Mouse (Mus musculus): Measurements from ENCODE around the gene Rhbg. TPM values are rescaled to one million over a fixed set of nuclear protein-coding genes. Genes with fewer than 3 reads are reported as not detected.

Rhbg gene
- total RNA-seq, 2 experiments from 2014 or later = not detected

GRCm38 (mm10) chr3:88206901-88207371, 47.6 kb downstream of the Rhbg start:
- peak in 1 of 2 experiments; percentile 74 for DNase-seq

GRCm38 (mm10) chr3:88206500-88206899, 48.0 kb downstream of the Rhbg start:
- DNase-seq = no peak

GRCm38 (mm10) chr3:88205563-88206491, 48.7 kb downstream of the Rhbg start:
- DNase-seq = no peak

GRCm38 (mm10) chr3:88205176-88205562, 49.3 kb downstream of the Rhbg start:
- no peak for DNase-seq

GRCm38 (mm10) chr3:88204751-88205150, 49.8 kb downstream of the Rhbg start:
- no peak for DNase-seq

DNA sequence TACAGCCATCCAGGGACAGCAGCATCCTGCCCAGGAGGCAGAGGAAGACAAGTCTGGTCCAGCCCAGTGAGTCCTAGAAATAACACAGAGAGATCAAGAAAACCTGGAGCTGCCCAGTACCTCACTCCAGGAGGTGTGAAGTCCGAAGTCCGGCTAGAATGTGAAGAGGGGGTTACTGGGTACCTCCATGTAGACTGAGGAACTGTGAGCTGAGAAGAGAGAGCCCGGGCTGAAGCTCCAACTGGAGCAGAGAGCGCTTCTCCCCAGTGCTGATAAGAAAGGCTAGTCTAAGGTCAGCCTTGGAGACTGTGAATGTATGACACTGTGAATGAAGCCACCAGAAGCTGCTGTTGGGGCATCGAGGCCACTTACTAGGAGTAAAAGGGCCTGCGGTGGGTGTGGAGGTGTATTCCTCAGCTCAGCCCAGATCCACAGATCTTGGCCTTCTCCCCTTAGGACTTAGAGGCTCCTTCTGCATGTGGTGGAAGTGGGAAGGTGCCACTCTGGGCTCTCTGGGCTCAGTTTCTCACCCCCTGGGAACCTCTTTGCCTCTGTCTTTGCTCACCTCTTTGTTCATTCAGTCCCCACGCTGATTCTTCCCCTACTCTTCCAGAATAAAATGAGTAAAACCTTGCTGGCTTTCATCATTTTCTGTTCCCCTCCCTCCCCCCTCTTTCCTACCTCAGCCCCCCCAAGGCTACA, 50.4 kb downstream of the Rhbg start:
- DNase-seq = no peak

DNA sequence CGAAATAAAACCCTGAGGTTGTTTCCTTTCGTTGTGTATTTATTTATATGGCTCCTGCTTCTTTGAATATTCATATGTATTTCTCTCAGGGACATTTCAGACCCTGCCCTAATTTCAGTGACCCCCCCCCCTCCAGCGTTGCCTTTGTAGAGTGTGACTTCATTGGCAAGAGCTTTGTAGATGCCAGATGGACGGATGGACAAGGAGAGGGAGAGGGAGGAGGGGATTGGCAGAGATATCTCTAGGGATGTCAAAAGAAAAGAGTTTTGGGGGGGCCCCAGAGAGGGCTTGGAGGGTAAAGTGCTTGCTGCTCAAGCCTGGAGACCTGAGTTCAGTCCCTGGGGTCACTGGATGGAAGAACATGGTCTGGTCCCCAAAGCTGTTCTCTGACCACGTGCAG, 51.1 kb downstream of the Rhbg start:
- no peak for DNase-seq

DNA sequence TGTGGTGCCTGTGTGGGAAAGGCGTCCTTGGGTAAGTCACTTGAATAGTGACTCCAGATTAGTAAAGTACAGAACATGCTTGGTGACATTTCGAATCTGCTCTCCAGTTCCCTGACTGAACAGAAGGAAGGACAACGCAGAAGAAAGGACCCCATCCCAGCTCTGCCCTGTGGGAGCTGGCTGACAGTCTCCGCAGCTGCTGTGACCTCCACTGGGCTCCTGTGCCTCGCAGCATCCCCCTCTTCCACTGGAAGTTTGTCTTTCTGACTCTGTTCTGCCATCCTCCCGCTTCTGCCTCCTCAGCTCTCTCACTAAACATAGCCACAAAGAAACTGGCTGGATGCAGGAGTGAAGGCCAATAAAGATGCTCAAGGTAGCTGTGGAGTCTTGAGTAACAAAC, 51.5 kb downstream of the Rhbg start:
- no peak for DNase-seq

GRCm38 (mm10) chr3:88201640-88202039, 52.9 kb downstream of the Rhbg start:
- no peak for DNase-seq

DNA sequence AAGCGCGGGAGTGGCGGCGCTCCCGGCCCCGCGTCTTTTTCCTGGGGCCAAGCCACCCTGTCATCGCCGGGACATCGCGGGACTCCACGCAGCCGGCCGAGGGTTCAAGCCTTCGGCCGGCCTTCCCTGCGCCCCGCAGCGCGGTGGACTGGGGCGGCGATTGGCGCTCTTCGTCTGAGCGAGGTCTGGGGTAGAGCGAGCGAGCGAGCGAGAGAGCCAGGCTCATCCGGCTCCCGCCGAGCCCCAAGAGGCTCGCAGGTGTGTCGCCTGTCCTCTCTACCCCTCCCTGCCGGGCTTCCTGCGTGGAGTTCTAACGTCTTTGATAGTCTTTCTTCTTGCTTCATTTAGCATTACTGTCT, 53.6 kb downstream of the Rhbg start:
- DNase-seq = no peak

DNA sequence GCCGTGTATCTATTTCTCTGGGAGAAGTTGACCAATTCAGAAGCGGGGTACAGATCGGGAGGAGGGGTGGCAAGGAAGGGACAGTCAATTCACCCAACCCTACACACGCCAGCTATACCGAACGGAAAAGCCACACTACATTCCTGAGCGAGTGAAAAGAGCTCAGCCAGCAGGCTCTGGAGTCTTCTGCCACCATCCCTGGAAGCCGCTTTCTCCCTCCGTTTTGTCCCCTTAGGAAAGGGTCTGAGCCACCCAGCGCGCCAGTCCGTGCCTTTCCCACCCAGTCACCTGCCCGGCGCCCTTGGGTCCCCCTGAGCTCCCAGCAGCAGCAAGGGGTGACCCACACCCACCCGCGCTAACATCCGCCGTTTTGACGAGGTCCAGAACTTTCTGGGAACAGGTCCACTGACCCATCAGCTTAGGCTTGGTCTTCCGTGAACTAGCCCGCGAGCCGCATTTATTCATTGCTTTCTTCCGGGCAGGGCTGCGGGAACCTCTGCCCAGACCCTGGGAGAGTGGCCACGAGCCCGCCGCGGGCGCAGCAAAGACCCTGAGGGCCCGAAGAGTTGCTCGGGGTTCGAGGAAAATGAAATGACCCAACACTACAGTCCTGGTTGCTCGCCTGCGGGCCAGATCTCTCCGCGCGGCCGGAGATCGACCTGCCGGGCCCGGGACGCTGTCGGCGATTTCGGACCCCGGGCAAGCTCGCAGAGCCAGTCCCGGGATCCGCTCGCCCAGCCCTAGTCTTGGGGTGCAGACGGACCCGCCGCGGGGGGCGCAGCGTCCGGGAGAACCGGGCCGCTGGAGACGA, 54.1 kb downstream of the Rhbg start:
- peak; percentile 59 to 66 for DNase-seq

DNA sequence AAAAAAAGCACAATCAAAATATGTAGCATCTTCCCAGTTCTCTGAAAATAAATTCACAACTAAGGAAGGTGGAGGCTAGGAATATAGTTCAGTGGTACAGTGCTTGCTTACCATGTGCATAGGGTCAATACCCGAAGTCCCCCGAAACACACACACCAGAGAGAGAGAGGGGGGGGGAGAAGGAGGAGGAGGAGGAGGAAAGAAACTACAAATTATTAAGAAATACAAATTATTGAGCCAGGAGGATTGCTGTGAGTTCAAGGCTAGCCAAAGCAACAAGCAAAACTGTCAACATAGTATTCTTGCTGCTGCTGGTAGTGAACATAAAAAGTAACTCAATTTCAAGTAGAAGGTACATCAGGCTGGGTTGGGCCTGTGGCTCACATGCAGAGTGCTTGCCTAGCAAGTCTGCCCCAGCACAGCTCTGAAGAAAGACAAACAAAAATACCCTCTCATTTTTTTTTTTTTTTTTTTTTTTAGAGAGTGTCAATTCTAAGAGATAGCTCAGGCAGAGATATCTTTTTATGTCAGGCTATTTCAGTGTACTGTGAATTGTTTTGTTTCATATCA, 54.9 kb downstream of the Rhbg start:
- DNase-seq = no peak

DNA sequence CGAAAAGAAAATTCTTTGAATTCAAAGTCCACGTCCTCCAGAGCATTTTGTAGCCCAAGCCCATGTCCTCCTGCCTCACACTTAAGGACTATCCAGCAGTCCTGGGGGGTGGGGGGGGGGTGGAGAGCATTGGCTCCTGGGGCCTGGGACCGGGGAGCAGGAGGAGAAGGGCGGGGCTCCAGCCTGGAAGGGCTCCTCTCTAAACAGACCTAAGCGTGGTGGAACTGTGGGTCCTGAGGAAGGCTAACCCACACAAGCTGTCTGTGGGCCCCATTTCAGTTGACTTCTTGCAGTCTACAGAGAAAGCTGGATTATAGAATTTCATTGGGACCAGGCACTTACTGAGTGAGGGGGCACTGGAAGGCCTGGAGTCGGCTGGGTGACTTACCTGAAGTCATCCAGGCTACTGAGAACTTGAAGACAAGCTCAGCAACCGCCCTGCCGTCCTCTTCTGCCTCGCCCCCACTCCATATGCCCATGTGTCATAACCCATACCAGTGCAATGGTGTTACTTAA, 55.9 kb downstream of the Rhbg start:
- DNase-seq = no peak

GRCm38 (mm10) chr3:88197741-88198504, 56.6 kb downstream of the Rhbg start:
- no peak for DNase-seq

Small RNA genes lying within 50 kb of the gene (microRNA-seq; reads per million reads assigned to microRNA genes)
- gene Gm25641 (0 reads per million in 2 experiments), gene Mir3093 (38.8 to 42.5 reads per million in 2 experiments), gene Mir9-1 (0 reads per million in 2 experiments)

Other genes starting within 250 kb of the Rhbg start
- 10 to 100 TPM; 14.9 to 18.0 TPM for gene Hapln2, start 227.1 kb downstream of the Rhbg start, total RNA-seq (2021)
- gene Gpatch4, start 211.6 kb downstream of the Rhbg start, total RNA-seq (2021) = 10 to 100 TPM; 14.5 to 17.8 TPM
- gene Naxe, start 196.2 kb downstream of the Rhbg start, total RNA-seq (2021) = 10 to 100 TPM; 77.7 to 78.1 TPM
- not detected for gene Ttc24, start 176.4 kb downstream of the Rhbg start, total RNA-seq (2021)
- gene Iqgap3, start 172.7 kb downstream of the Rhbg start, total RNA-seq (2021) = under 1 TPM; 0.37 to 0.53 TPM
- 100 to 1,000 TPM; 191 to 207 TPM for gene Mef2d, start 112.3 kb downstream of the Rhbg start, total RNA-seq (2021)
- under 1 TPM; 0.47 to 0.76 TPM for gene Gm38392, start 32.5 kb upstream of the Rhbg start, total RNA-seq (2021)
- 1 to 10 TPM; 5.0 to 5.3 TPM for gene Tsacc, start 42.3 kb upstream of the Rhbg start, total RNA-seq (2021)
- 100 to 1,000 TPM; 185 to 188 TPM for gene Cct3, start 42.4 kb upstream of the Rhbg start, total RNA-seq (2021)
- gene Glmp, start 70.3 kb upstream of the Rhbg start, total RNA-seq (2021) = 10 to 100 TPM; 78.4 to 84.8 TPM
- gene Tmem79, start 81.4 kb upstream of the Rhbg start, total RNA-seq (2021) = 1 to 10 TPM; 1.5 to 1.9 TPM
- gene Smg5, start 81.6 kb upstream of the Rhbg start, total RNA-seq (2021) = 10 to 100 TPM; 65.1 to 72.6 TPM
- gene Paqr6, start 109.9 kb upstream of the Rhbg start, total RNA-seq (2021) = 10 to 100 TPM; 13.6 to 14.2 TPM
- under 1 TPM in 1 of 2 experiments, not detected in 1; 0.63 TPM for gene Bglap3, start 118.0 kb upstream of the Rhbg start, total RNA-seq (2021)
- gene Bglap2, start 124.0 kb upstream of the Rhbg start, total RNA-seq (2021) = not detected
- gene Bglap, start 129.8 kb upstream of the Rhbg start, total RNA-seq (2021) = not detected
- gene Pmf1, start 155.6 kb upstream of the Rhbg start, total RNA-seq (2021) = 1 to 10 TPM; 5.3 to 6.3 TPM
- gene Slc25a44, start 170.4 kb upstream of the Rhbg start, total RNA-seq (2021) = 10 to 100 TPM; 68.6 to 69.1 TPM
- 10 to 100 TPM; 34.1 to 36.8 TPM for gene Sema4a, start 206.5 kb upstream of the Rhbg start, total RNA-seq (2021)

All from layer of hippocampus, postnatal 36 days (tissue).